Mouse (Mus musculus): ENCODE data around the gene Aldh3b3.

DNA sequence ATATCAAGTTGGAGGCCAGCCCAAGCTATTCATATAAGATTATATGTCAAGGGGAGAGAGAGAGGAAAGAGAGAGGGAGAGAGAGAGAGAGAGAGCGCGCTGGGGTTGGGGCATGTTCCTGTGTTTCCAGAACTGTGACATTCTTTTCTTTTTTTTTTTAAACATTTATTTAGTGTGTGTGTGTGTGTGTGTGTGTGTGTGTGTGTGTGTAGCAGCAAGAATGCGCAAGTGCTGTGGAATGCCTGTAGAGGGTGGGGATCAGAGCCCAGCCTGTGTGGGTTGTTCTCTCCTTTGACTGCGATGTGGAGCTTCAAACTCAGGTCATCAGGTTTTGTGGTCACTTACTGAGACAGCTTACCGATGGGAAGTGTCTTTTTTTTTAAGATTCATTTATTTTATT lies 1.8 kb downstream of the Aldh3b3 start:
- TF ChIP-seq POLR2A (IDR thresholded peaks at IDR 0.05; ENCODE audit: insufficient read length, low read depth) = no peak
- no peak for TF ChIP-seq E2F4 (IDR thresholded peaks at IDR 0.05; ENCODE audit: insufficient read depth)
- TF ChIP-seq MAX (IDR thresholded peaks at IDR 0.05; ENCODE audit: low read depth) = no peak
- no peak for TF ChIP-seq MYOG (IDR thresholded peaks at IDR 0.05; ENCODE audit: control insufficient read depth in 1 of 3, insufficient read depth in 1 of 3, insufficient read length in 2 of 3, low read depth in 2 of 3)
- TF ChIP-seq MYOD1 (IDR thresholded peaks at IDR 0.05; ENCODE audit: control insufficient read depth in 1 of 3, insufficient read length in 2 of 3, low read depth in 2 of 3) = no peak
- no peak for TF ChIP-seq REST (IDR thresholded peaks at IDR 0.05; ENCODE audit: insufficient read depth, insufficient read length)
- no peak for TF ChIP-seq CEBPB (IDR thresholded peaks at IDR 0.05; ENCODE audit: insufficient read depth, poor library complexity, severe bottlenecking)
- no peak for TF ChIP-seq USF1 (IDR thresholded peaks at IDR 0.05; ENCODE audit: low read depth)
- TF ChIP-seq TCF12 (IDR thresholded peaks at IDR 0.05; ENCODE audit: insufficient read depth, poor library complexity, severe bottlenecking) = no peak
- TF ChIP-seq SRF (IDR thresholded peaks at IDR 0.05; ENCODE audit: control insufficient read depth, insufficient read length, low read depth) = no peak
- no peak for TF ChIP-seq POLR2AphosphoS2 (IDR thresholded peaks at IDR 0.05; ENCODE audit: insufficient read length, low read depth)
- TF ChIP-seq TCF3 (IDR thresholded peaks at IDR 0.05; ENCODE audit: insufficient read length, low read depth) = no peak

Data from myocyte (in vitro differentiated cells).